Mouse (Mus musculus) megakaryocyte, embryonic 14.5 days (primary cell): ENCODE data around the gene Myo18b.

Experiments used
- FLI1 ChIP-seq: IDR thresholded peaks from 2 replicates; pipeline ENCODE4 v1.6.1; 2012; ENCODE audit warnings: low read length, inconsistent platforms, mixed read lengths
- GATA1 ChIP-seq: IDR thresholded peaks from 3 replicates; pipeline ENCODE4 v1.6.1; 2012; ENCODE audit warnings: mixed read lengths, low read length, inconsistent platforms, borderline replicate concordance

DNA sequence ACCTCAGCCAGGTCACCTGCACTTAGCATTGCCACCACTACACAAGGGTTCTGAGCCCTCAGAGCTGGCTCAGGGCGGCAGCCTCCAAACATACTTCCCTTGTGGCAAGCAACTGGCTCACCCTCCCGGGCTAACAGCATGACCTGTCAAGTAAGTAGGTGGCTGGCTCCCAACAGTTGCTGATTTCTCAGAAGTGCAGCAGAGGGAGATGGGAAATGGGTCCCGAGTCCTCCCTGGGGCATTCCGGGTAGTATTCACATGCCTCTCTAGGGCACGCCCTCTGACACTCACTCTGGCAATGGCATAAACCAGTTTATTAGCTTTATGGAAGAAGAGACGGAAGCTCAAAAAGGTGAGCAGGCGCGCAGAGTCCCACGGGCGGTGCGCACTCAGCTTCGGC lies 44.8 kb upstream of the Myo18b start:
- TF ChIP-seq GATA1 (no peak), FLI1 (no peak)
